Mouse (Mus musculus) kidney, postnatal 36 days (tissue): Measurements from ENCODE around the gene Rap2a.
A peak's percentile ranks its signal among the peaks of the same experiment; 100 is the strongest.

Source experiments
- DNase-seq, 2 experiments: peaks; one replicate each; pipeline ENCODE4 v3.0.0; 2021 to 2022; ENCODE audit warnings: mixed read lengths in 2 of 2

Gene Rap2a

DNA sequence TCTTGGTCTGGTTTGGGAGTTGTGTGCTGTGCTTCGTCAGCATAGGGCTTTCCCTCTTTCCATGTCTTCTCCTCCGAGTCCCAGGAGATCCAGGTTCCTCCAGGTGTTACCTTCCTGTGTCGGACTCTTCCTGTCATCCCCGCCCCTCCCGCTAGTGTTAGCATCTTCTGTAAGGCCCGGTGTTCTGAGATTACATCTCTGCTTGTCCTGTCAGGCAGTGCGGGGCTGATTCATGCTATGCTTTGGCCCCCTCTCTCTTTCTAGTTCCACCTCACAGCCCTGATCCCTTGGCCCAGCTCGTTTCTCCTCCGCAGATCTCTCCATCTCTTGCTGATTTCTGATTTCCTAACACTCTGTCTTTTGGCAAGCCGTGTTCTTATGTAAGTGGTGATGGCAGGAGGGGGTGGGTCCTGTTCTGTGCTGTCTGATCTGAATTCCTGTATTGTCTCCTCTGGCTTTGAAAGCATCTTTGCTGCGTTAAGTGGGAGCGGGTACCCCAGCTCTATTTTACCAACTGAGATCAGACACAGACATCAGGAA lies 21.8 kb downstream of the Rap2a start:
- no peak for DNase-seq

DNA sequence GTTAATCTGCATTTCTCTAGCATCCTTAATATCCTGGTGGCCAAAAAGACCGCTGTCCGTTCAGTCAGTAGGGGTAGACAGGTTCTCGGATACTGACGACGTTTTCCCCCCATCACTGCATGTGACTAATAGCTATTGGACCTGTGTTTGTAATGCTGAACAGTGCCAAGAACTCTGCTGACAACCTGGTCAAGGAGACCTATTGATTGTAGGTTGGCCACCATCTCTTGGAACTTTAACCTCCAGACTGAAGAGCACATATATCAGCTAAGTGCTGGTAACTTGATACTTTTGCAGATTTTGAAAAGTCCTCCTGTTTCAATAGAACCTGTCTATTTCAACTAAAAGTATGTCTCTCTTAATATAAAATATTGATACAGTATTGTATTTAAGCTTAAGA lies 22.5 kb downstream of the Rap2a start:
- DNase-seq, result no peak

- no peak for DNase-seq
Observed at GRCm38 (mm10) chr14:120503641-120504040, 25.4 kb downstream of the Rap2a start.

DNA sequence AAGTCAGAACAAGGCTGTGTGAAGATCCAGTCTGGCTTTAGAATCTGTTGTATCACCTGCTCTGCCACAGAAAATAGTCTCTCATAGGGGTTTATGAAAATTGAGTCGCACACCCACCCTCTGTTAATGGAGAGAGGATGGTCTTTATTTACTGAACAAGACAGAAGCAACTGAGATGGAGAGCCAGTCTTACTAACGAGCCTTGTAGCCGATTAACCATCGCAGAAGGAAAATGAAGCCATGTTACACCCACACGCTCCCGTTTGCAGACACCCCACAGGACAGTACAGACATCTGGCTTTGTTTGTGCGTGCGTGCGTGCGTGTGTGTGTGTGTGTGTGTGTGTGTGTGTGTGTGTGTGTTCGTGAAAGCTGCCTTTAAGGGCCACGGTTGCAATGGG lies 26.2 kb downstream of the Rap2a start:
- DNase-seq, result no peak

- no peak for DNase-seq
Observed at GRCm38 (mm10) chr14:120504928-120505461, 26.8 kb downstream of the Rap2a start.

- DNase-seq, result no peak
Observed at GRCm38 (mm10) chr14:120505918-120506317, 27.7 kb downstream of the Rap2a start.

DNA sequence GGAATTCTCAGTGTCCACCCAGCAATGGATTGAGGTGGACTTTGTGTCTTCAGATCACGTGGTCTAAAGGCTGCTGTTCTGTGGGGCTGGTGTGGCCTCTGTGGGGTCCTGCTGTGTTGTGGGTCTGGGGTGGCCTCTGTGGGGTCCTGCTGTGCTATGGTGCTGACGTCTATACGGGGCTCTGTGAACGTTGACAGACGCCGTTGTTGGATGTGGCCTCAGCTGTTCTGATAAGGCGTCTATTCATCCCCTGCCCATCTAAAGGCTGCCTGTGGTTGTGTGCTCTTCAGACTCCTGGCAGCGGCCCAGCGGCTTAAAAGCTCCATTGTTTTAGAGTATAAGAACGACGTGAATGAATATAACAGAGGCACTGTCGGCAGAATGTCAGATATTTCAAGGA lies 29.3 kb downstream of the Rap2a start:
- no peak for DNase-seq

GRCm38 (mm10) chr14:120508566-120509365 lies 30.5 kb downstream of the Rap2a start:
- no peak for DNase-seq

DNA sequence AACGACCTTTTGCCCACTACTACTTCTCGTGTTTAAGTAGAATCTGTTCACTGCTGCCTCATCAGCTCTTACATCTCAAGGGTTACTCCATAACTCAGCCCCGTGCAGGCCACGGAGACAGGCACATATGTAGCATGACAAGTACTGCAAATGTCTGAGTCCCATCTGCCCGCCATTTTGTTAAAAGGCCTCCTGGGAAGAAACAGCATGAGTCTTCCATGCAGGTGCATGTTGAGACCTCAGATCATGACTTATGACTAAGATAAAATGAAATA lies 31.1 kb downstream of the Rap2a start:
- DNase-seq, result no peak

DNA sequence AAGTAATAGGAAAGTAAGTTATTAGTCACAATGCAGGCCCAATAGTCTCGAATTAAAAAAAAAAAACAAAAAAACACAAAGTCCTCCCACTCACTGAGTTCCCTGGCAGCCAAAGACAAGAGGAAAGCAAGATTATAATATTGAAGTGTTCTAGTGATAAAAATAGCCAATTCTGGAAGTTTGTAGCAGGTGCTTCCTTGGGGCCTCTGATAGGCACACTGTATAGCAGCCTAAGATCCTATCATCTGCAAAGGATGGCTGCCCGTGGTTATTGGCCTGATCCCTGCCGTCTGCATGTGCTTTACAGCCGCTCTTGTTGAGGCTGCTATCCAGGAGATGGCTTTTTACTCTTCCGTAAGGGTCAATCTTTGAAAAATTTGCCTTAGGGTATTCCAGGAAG lies 33.6 kb downstream of the Rap2a start:
- DNase-seq, result no peak

DNA sequence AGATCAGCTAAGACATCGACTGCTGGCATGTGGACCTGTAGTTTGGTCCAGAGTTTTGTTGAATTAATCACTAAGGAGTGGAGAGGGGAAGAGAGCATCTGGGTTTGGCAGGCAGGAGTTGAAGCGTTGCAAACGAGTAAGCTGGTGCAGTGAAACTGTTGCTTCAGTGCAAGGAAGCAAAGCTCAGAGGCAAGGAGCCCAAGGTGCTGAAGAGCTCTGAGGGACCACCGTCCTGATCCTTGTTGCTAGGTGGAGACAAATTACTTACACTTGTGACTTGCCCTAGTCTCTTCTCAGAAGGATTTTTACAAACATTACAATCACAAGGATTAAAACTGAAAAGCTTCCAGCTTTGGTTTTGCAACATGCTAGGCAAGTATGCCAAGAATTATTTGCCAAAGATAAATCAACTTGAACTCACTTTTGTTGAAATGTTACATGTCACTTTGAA lies 36.6 kb downstream of the Rap2a start:
- DNase-seq, result no peak

DNA sequence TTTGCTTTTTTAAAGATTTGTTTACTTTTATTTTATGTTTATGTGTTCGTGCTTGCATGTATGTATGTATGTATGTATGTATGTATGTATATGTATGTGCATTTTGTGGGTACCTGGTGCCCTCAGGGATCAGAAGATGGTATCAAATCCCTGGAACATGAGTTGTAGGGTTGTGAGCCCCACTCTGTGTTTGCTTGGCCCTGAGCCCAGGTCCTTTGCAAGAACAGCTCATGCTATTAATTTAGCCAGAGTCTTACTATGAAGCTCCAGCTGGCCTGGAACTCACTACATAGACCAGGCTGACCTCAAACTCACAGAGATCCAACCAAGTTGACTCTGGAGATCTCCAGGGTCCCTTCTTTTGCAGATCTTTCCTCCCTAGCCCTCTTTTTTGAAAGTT lies 37.1 kb downstream of the Rap2a start:
- peak; percentile 25 to 43 for DNase-seq

GRCm38 (mm10) chr14:120518706-120519105 lies 40.5 kb downstream of the Rap2a start:
- DNase-seq, result no peak

DNA sequence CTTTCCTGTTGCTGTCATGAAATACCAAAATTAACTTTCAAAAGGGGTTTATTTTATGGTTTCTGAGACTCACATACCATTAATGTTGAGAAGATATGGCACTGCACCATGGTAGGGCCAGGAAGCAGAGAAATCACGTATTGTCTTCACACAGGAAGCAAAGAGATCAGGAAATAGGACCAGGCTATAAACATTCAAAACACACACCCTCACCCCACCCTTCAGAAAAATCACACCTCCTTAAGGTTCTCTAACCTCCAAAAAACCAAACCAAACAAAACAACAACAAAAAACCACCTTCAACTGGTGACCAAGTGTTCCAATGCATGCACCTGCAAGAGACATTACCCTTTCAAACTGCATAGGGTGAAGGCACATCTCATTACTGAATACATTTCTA lies 41.7 kb downstream of the Rap2a start:
- DNase-seq, result no peak

- no peak for DNase-seq
Observed at GRCm38 (mm10) chr14:120520843-120521242, 42.6 kb downstream of the Rap2a start.

DNA sequence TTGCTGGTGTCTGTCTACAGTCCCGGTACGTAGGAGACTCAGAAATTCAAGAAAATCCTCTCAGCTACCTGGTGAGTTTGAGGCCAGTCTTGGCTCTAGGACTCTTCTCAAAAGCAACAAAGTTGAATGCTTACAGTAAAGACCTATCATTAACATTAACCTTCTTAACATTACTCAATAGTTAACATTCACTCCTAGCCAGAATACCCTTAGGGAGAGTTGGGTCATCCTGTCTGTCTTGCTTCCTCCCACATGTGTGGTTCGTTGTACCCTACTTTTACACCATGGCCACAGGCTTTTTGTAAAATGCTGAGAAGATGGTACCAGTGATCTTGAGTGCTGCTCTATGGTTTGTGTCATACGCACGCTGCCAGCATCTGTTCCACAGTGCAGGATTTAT lies 45.1 kb downstream of the Rap2a start:
- no peak for DNase-seq

- DNase-seq, result no peak
Observed at GRCm38 (mm10) chr14:120525644-120526043, 47.4 kb downstream of the Rap2a start.

GRCm38 (mm10) chr14:120533301-120533700 lies 55.1 kb downstream of the Rap2a start:
- DNase-seq, result no peak

- DNase-seq, result no peak
Observed at GRCm38 (mm10) chr14:120534841-120535271, 56.6 kb downstream of the Rap2a start.

GRCm38 (mm10) chr14:120535446-120535845 lies 57.2 kb downstream of the Rap2a start:
- no peak for DNase-seq

DNA sequence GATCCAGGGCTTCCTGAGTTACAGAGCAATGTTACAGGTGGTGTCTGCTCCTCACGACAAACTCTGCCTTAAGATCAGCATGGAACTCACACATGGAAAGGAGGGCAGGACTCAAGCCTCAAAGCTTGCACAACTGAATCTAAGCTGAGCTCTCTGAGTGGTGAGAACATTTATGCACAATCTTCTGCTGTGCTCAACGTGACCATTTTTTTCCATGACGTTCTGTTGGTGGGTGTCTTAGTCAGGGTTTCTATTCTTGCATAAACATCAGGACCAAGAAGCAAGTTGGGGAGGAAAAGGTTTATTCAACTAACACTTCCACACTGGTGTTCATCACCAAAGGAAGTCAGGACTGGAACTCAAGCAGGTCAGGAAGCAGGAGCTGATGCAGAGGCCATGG lies 57.7 kb downstream of the Rap2a start:
- no peak for DNase-seq

GRCm38 (mm10) chr14:120539128-120539527 lies 60.9 kb downstream of the Rap2a start:
- no peak for DNase-seq

- DNase-seq, result no peak
Observed at GRCm38 (mm10) chr14:120539626-120540025, 61.4 kb downstream of the Rap2a start.

- DNase-seq, result no peak
Observed at GRCm38 (mm10) chr14:120542445-120542844, 64.2 kb downstream of the Rap2a start.

- no peak for DNase-seq
Observed at GRCm38 (mm10) chr14:120542976-120543375, 64.7 kb downstream of the Rap2a start.
